Mouse (Mus musculus) macrophage (primary cell): ENCODE results near the gene Hist3h2ba. TPM values are rescaled to one million over a fixed set of nuclear protein-coding genes. Genes with fewer than 3 reads are reported as not detected.

Experiments
- H3K27ac ChIP-seq: fragments of 350-480 bp; formaldehyde crosslinking; 2 replicates; pipeline ENCODE4 v1.9.0; 2021
- H3K36me3 ChIP-seq: fragments of 350-480 bp; formaldehyde crosslinking; 2 replicates; pipeline ENCODE4 v1.9.0; 2021; ENCODE audit errors: inconsistent target
- H3K4me3 ChIP-seq: fragments of 350-480 bp; formaldehyde crosslinking; 2 replicates; pipeline ENCODE4 v1.9.0; 2021; ENCODE audit errors: inconsistent target
- H3K79me2 ChIP-seq: fragments of 350-480 bp; formaldehyde crosslinking; 2 replicates; pipeline ENCODE4 v1.9.0; 2021; ENCODE audit errors: inconsistent target
- WGBS: methylation state at CpG from one replicate; pipeline ENCODE4 v1.1.7; 2026; ENCODE audit warnings: inconsistent platforms; ENCODE audit not compliant: missing documents; 5-methylcytosine and 5-hydroxymethylcytosine counted together
- polyA plus RNA-seq: library from polyadenylated mRNA; stranded (reverse); fragments of 250-400 nt; gene quantifications from 3 replicates; pipeline ENCODE4 v1.2.4, GENCODE M21; 2018; ENCODE audit warnings: inconsistent platforms

Hist3h2ba gene
- polyA plus RNA-seq, 1 experiment from 2014 or later, result not detected

GRCm38 (mm10) chr11:58965001-58965760 lies 16.5 kb downstream of the Hist3h2ba start:
- WGBS, result 53% methylated on average over 12 of the region's 12 CpGs
- Histone ChIP-seq H3K4me3 (no peak overlapping the region), H3K79me2 (no peaks in the 10 kb centered on the region; the same call in 1 of the 2 replicates), H3K27ac (no peak overlapping the region), H3K36me3 (no peaks in the 10 kb centered on the region; the same call in 1 of the 2 replicates)

- H3K27ac ChIP-seq, result no peak overlapping the region
- H3K79me2 ChIP-seq, result peaks cover 21% of the 10 kb centered on the region; the same call in 1 of the 2 replicates
- WGBS, result 100% methylated on average over 1 of the region's 1 CpGs
- H3K4me3 ChIP-seq, result no peak overlapping the region
- peaks cover 6% of the 10 kb centered on the region; the same call in 1 of the 2 replicates for H3K36me3 ChIP-seq
Measured at GRCm38 (mm10) chr11:58967346-58967745, 18.6 kb downstream of the Hist3h2ba start.

- peaks cover 33% of the 10 kb centered on the region for H3K79me2 ChIP-seq
- H3K27ac ChIP-seq, result no peak overlapping the region
- peaks cover 6% of the 10 kb centered on the region; the same call in 1 of the 2 replicates for H3K36me3 ChIP-seq
- WGBS, result 73% methylated on average over 7 of the region's 7 CpGs
- no peak overlapping the region for H3K4me3 ChIP-seq
Measured at GRCm38 (mm10) chr11:58968551-58968950, 19.8 kb downstream of the Hist3h2ba start.

GRCm38 (mm10) chr11:58969027-58969426 lies 20.3 kb downstream of the Hist3h2ba start:
- H3K36me3 ChIP-seq, result peaks cover 6% of the 10 kb centered on the region; the same call in 1 of the 2 replicates
- H3K27ac ChIP-seq, result no peak overlapping the region
- 83% methylated on average over 8 of the region's 8 CpGs for WGBS
- H3K79me2 ChIP-seq, result peaks cover 38% of the 10 kb centered on the region
- no peak overlapping the region for H3K4me3 ChIP-seq

DNA sequence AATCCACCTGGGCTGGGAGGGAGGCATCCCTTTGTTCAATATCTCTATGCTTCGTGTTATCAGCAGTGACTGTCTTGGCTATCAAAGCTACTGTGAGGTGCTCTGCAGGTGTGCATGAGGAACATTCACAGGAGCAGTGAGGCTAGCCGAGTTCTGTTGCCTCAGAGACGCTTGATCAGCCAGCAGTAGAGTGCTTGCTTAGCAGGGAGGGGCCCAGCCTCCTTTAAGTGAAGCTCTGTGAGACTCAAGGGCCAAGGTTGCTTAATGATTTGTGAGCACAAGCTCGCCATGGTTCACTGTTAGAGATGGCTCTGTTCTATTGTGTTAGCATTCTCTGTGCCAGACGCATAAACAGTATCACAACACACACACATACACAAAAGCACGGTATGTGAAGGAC lies 20.9 kb downstream of the Hist3h2ba start:
- Histone ChIP-seq H3K36me3 (peaks cover 6% of the 10 kb centered on the region; the same call in 1 of the 2 replicates), H3K4me3 (no peak overlapping the region), H3K27ac (no peak overlapping the region), H3K79me2 (peaks cover 44% of the 10 kb centered on the region)
- 90% methylated on average over 6 of the region's 6 CpGs for WGBS

GRCm38 (mm10) chr11:58970831-58971530 lies 22.3 kb downstream of the Hist3h2ba start:
- 94% methylated on average over 20 of the region's 21 CpGs for WGBS
- Histone ChIP-seq H3K79me2 (peaks cover 57% of the 10 kb centered on the region), H3K27ac (no peak overlapping the region), H3K36me3 (peaks cover 6% of the 10 kb centered on the region; the same call in 1 of the 2 replicates), H3K4me3 (no peak overlapping the region)

- H3K27ac ChIP-seq, result no peak overlapping the region
- peaks cover 65% of the 10 kb centered on the region for H3K79me2 ChIP-seq
- no peak overlapping the region for H3K4me3 ChIP-seq
- H3K36me3 ChIP-seq, result peaks cover 6% of the 10 kb centered on the region; the same call in 1 of the 2 replicates
- WGBS, result 95% methylated on average over 3 of the region's 3 CpGs
Measured at GRCm38 (mm10) chr11:58971796-58972195, 23.1 kb downstream of the Hist3h2ba start.

GRCm38 (mm10) chr11:58974414-58974813 lies 25.7 kb downstream of the Hist3h2ba start:
- Histone ChIP-seq H3K79me2 (peaks cover 91% of the 10 kb centered on the region), H3K27ac (no peak overlapping the region), H3K36me3 (peaks cover 6% of the 10 kb centered on the region; the same call in 1 of the 2 replicates), H3K4me3 (no peak overlapping the region)
- 90% methylated on average over 3 of the region's 3 CpGs for WGBS

DNA sequence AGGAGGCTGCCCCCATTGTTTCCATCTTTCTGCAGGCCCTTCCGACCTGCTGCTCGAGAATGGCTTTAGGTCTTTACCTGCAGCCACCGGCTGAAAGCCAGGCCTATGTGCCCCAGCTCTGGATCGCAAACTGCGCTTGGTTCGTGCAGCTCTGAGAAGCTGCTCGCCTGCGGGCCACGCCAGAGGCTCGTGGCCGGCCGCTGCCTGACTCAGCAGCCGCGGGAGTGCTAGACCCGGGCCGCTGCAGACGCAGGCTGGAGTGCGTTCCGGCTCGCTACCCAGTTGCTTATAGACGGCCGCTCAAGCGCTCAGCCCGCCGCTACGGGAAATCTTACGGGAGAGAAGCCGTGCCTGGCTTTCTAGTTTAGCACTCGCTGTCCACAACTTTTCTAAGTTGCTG lies 28.4 kb downstream of the Hist3h2ba start:
- peaks cover 96% of the 10 kb centered on the region for H3K79me2 ChIP-seq
- WGBS, result under 1% methylated on average over 29 of the region's 29 CpGs
- H3K36me3 ChIP-seq, result no peaks in the 10 kb centered on the region
- H3K27ac ChIP-seq, result peak overlapping the region; percentile 72
- H3K4me3 ChIP-seq, result peak overlapping the region; percentile 99

GRCm38 (mm10) chr11:58977607-58978026 lies 28.9 kb downstream of the Hist3h2ba start:
- under 1% methylated on average over 21 of the region's 21 CpGs for WGBS
- Histone ChIP-seq H3K4me3 (peak overlapping the region; percentile 99), H3K27ac (peak overlapping the region; percentile 72), H3K79me2 (peaks cover 92% of the 10 kb centered on the region), H3K36me3 (no peaks in the 10 kb centered on the region)

GRCm38 (mm10) chr11:58978027-58978705 lies 29.4 kb downstream of the Hist3h2ba start, which contains the start of gene Trim11:
Gene Trim11 (plus strand): TSS chr11:58978093.
- H3K79me2 ChIP-seq, result peaks cover 86% of the 10 kb centered on the region
- peak within 1 kb of the TSS; percentile 72 for H3K27ac ChIP-seq
- under 1% methylated on average over 55 of the region's 64 CpGs for WGBS
- H3K36me3 ChIP-seq, result no peaks in the 10 kb centered on the region
- peak within 1 kb of the TSS; percentile 99 for H3K4me3 ChIP-seq

DNA sequence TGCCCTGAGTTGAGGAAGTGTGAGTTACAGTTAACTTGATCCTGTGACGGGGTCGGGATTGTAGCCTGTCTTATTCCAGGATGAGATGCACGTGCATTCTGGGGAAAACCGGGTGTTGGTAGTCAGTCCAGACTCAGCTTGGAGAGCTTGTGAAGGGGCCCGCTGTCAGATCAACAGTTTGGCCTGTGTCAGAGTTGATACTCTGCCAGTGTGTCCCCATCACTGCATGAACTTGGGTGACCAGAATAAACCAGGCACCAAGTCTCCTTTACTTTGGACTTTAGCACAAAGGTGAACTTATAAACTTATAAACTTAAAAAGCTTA lies 29.9 kb downstream of the Hist3h2ba start:
- peak overlapping the region; percentile 64 for H3K27ac ChIP-seq
- peaks cover 83% of the 10 kb centered on the region for H3K79me2 ChIP-seq
- peaks cover 1% of the 10 kb centered on the region; the same call in 1 of the 2 replicates for H3K36me3 ChIP-seq
- WGBS, result 1% methylated on average over 5 of the region's 5 CpGs
- peak overlapping the region; percentile 99 for H3K4me3 ChIP-seq

DNA sequence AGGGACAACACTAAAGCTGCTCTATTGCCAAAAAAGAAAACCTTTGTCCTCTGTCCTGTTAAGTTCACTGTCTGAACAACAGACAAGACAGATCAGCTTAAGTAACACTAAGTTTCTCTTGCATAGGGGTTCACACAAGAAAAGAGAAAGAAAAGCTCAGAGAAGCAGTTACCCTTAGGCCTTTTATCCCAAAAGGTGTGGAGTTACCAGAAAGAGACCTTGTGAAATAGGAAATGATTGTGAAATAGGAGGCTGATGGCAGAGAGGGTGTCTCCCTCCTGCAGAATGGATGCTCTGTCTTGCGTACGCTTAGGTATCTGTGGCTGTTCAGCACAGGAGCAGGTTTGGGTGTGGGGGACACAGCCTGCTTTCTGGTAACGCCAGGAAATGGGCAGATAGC lies 30.5 kb downstream of the Hist3h2ba start:
- peak overlapping the region; percentile 99 for H3K4me3 ChIP-seq
- WGBS, result 8% methylated on average over 3 of the region's 3 CpGs
- H3K36me3 ChIP-seq, result peaks cover 6% of the 10 kb centered on the region; the same call in 1 of the 2 replicates
- H3K79me2 ChIP-seq, result peaks cover 83% of the 10 kb centered on the region
- peak overlapping the region; percentile 64 for H3K27ac ChIP-seq

DNA sequence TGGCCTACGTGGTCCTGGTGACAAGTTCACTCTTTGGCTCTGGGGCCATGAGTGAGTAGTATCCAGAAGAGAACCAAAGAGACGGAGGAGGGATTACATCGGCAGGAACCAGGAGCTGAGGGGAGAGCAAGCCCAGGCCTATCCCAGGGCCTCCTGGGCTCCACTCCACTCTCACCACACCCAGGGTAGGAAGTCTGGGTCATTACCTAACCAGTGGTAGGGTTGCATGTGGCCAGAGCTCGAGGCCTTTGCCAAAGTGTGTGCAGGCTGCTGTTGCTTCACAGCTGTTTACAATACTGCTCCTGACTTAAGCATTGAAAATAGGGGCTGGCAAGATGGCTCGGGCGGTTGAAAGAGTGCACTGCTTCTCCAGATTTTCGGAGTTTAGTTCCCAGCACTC lies 30.9 kb downstream of the Hist3h2ba start:
- peak overlapping the region; percentile 64 for H3K27ac ChIP-seq
- peaks cover 11% of the 10 kb centered on the region; the same call in 1 of the 2 replicates for H3K36me3 ChIP-seq
- 31% methylated on average over 7 of the region's 7 CpGs for WGBS
- H3K79me2 ChIP-seq, result peaks cover 83% of the 10 kb centered on the region
- H3K4me3 ChIP-seq, result peak overlapping the region; percentile 99
